Mouse (Mus musculus): Measurements from ENCODE around the gene Vps53. TPM values are rescaled to one million over a fixed set of nuclear protein-coding genes. Genes with fewer than 3 reads are reported as not detected.
"Not testable (repeated sequence)": the region's sequence is repeated elsewhere in the genome, so short reads cannot be mapped to it uniquely, and the experiment has no call there.

Vps53 gene
- polyA plus RNA-seq, 1 experiment from 2014 or later: 28.5 TPM

DNA sequence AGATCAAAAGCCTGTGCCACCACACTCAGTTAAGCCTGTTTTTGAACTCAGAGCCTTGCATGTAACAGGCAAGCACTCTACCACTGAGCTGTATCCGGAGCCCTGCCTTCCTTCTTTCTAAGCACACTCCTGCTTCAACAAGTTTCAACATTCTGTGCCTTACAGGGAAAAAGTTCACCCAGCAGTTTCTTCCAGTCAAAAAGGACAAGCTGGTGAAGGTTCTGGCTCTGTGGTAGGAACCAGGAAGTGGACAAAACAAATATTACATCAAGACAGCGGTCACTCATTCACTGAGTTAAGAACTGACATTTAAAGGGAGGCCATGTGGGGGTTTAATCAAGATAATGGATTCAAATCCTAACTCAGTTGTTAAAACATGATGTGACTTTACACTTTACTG lies 35.6 kb upstream of the Vps53 start:
- 50% methylated on average over 2 of the region's 2 CpGs for WGBS
- H3K27ac ChIP-seq (ENCODE audit: low read length): no peak overlapping the region
- no peak for TF ChIP-seq CTCF (IDR thresholded peaks at IDR 0.05)
- no peak for TF ChIP-seq EP300 (IDR thresholded peaks at IDR 0.05)

DNA sequence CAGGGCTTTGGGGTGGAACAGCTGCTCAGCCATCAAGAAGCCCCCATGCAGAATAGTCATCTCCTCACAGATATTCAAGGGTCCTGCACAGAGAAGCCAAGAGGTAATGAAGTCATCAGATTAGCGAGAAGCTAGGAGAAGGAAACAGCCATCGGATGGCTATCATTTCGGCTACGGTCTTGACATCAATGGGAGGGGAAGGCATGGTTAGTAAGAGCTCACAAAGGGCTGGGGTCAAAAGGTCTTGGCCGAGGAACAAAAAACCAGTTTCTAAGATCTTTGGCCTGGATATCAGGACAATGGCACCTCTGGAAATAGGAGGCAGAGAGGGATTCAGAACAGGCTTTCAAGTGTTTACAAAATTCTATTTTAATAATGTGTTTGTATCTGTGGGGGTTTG lies 34.4 kb upstream of the Vps53 start:
- no peak for ATAC-seq
- no peak overlapping the region for H3K4me2 ChIP-seq (replicated peaks; ENCODE audit: low read depth, low read length)
- H3K36me3 ChIP-seq (ENCODE audit: insufficient read depth, low read length): peaks cover 6% of the 10 kb centered on the region; the same call in 1 of the 2 replicates
- 89% methylated on average over 5 of the region's 5 CpGs for WGBS
- no peaks in the 10 kb centered on the region for H3K9me3 ChIP-seq (ENCODE audit: low read length)
- H3K27me3 ChIP-seq (replicated peaks; ENCODE audit: insufficient read depth, low read length): no peaks in the 10 kb centered on the region
- H3K27ac ChIP-seq (ENCODE audit: low read length): no peak overlapping the region
- TF ChIP-seq EP300 (IDR thresholded peaks at IDR 0.05): no peak
- no peak for TF ChIP-seq CTCF (IDR thresholded peaks at IDR 0.05)
- no peaks in the 10 kb centered on the region for H3K4me1 ChIP-seq (ENCODE audit: insufficient read depth, low read depth, low read length)
- no peak for DNase-seq (ENCODE audit: low spot score)
- H3K4me3 ChIP-seq (ENCODE audit: low read depth, low read length): no peak overlapping the region
- H3K9ac ChIP-seq (replicated peaks; ENCODE audit: low read depth): no peak overlapping the region

More for the DNA sequence above, 35.6 kb upstream of the Vps53 start:
- H3K36me3 ChIP-seq (ENCODE audit: insufficient read depth, low read length): peaks cover 6% of the 10 kb centered on the region; the same call in 1 of the 2 replicates
- no peak overlapping the region for H3K9ac ChIP-seq (replicated peaks; ENCODE audit: low read depth)
- no peak overlapping the region for H3K4me3 ChIP-seq (ENCODE audit: low read depth, low read length)
- no peaks in the 10 kb centered on the region for H3K9me3 ChIP-seq (ENCODE audit: low read length)
- DNase-seq (ENCODE audit: low spot score): peak; percentile 61
- H3K4me1 ChIP-seq (ENCODE audit: insufficient read depth, low read depth, low read length): no peaks in the 10 kb centered on the region
- H3K27me3 ChIP-seq (replicated peaks; ENCODE audit: insufficient read depth, low read length): no peaks in the 10 kb centered on the region
- no peak for ATAC-seq
- H3K4me2 ChIP-seq (replicated peaks; ENCODE audit: low read depth, low read length): no peak overlapping the region

DNA sequence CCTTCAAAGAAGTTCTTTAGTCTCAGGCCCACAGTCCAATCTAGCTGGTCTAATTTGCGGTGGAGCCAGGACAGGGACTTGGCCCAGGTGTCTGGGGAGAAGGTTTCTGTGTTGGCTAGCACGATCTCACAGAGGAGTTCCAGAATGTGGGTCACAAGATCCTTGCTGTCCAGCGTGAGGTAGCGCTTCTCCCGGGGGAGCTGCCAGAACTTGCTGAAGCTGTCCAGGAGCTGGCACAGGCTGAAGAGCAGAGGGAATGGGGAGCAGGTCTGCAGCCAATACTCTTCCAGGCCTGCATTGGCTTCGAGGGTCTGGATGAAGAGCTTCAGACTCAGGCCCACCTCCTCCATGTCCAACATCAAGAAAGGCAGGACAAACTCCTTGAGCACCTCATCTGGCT lies 32.1 kb upstream of the Vps53 start:
- not testable (repeated sequence) for H3K4me3 ChIP-seq (ENCODE audit: low read depth, low read length); H3K9me3 ChIP-seq (ENCODE audit: low read length); H3K9ac ChIP-seq (replicated peaks; ENCODE audit: low read depth); H3K4me2 ChIP-seq (replicated peaks; ENCODE audit: low read depth, low read length); H3K27ac ChIP-seq (ENCODE audit: low read length); DNase-seq (ENCODE audit: low spot score); H3K27me3 ChIP-seq (replicated peaks; ENCODE audit: insufficient read depth, low read length); ATAC-seq; H3K4me1 ChIP-seq (ENCODE audit: insufficient read depth, low read depth, low read length)
- peaks cover 20% of the 10 kb centered on the region; the same call in 1 of the 2 replicates for H3K36me3 ChIP-seq (ENCODE audit: insufficient read depth, low read length)
- WGBS: 81% methylated on average over 1 of the region's 6 CpGs

DNA sequence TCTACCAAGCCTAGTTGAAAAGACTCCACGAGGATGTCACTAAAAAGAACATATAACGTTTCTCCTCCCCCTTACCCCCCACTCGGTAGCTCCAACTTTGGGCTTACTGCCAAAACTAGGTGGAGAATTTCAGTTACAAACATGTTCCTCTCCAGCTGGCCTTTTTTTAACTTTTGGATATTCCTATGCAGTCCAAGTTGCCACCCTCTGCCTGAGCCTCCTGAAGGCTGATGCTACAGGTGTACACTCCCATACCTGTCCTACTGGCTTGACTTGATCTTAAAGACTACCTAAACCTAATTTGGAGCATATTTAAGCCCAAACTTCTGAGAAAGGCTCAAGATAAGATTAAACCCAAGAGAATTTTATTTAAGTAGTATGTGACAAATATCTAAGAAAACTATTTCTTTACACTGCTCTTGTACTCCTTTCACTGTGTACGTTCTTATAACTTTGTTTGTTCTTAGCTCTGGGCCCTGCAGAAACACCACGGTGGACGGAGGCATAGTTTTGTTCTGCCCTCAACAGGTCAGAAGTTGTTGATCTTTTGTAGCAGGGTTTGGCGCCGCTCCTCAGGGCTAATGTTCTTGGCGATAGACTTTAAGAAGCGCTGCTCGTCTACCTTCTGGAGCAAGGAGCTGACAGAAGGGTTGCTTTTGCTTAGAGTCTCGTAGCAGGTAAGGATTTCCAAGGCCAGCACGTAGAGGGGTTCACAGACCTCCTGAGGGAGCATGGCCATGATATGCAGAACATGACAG lies 31.0 kb upstream of the Vps53 start:
- Histone ChIP-seq H3K9me3 (ENCODE audit: low read length) (no peaks in the 10 kb centered on the region), H3K27ac (ENCODE audit: low read length) (peak overlapping the region; percentile 38; the same call in 1 of the 2 replicates), H3K9ac (replicated peaks; ENCODE audit: low read depth) (no peak overlapping the region), H3K4me1 (ENCODE audit: insufficient read depth, low read depth, low read length) (no peaks in the 10 kb centered on the region), H3K4me2 (replicated peaks; ENCODE audit: low read depth, low read length) (no peak overlapping the region), H3K27me3 (replicated peaks; ENCODE audit: insufficient read depth, low read length) (no peaks in the 10 kb centered on the region), H3K4me3 (ENCODE audit: low read depth, low read length) (no peak overlapping the region), H3K36me3 (ENCODE audit: insufficient read depth, low read length) (peaks cover 20% of the 10 kb centered on the region; the same call in 1 of the 2 replicates)
- TF ChIP-seq EP300 (IDR thresholded peaks at IDR 0.05) (no peak), CTCF (IDR thresholded peaks at IDR 0.05) (no peak)
- WGBS: 52% methylated on average over 13 of the region's 13 CpGs
- ATAC-seq: peak; percentile 59
- DNase-seq (ENCODE audit: low spot score): peak; percentile 38

DNA sequence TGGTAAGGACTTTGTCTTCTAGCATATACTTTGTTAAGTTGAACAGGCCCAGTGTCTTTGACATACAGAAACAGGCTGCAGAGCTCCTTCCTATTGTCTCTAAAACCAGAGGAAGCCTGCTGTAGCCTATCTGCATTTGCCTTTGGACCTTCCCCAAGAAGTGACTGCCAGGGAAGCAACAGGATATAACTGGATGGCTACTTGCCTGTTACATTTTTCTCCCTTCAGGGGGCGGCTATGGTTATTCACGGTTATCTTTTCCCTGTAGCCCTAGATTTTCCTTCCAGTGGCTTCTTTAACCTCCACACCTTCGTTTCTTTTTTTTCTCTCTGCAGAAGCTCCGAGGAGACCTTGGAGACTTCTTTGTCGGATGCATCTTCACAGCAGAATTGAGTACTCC lies 27.3 kb upstream of the Vps53 start:
- no peak for DNase-seq (ENCODE audit: low spot score)
- no peak overlapping the region for H3K9ac ChIP-seq (replicated peaks; ENCODE audit: low read depth)
- no peak overlapping the region for H3K4me2 ChIP-seq (replicated peaks; ENCODE audit: low read depth, low read length)
- TF ChIP-seq CTCF (IDR thresholded peaks at IDR 0.05) (no peak), EP300 (IDR thresholded peaks at IDR 0.05) (no peak)
- H3K36me3 ChIP-seq (ENCODE audit: insufficient read depth, low read length): peaks cover 14% of the 10 kb centered on the region; the same call in 1 of the 2 replicates
- H3K9me3 ChIP-seq (ENCODE audit: low read length): no peaks in the 10 kb centered on the region
- no peaks in the 10 kb centered on the region for H3K27me3 ChIP-seq (replicated peaks; ENCODE audit: insufficient read depth, low read length)
- H3K27ac ChIP-seq (ENCODE audit: low read length): no peak overlapping the region
- ATAC-seq: no peak
- no peak overlapping the region for H3K4me3 ChIP-seq (ENCODE audit: low read depth, low read length)
- H3K4me1 ChIP-seq (ENCODE audit: insufficient read depth, low read depth, low read length): peaks cover 3% of the 10 kb centered on the region; the same call in 1 of the 2 replicates
- WGBS: 91% methylated on average over 5 of the region's 5 CpGs

DNA sequence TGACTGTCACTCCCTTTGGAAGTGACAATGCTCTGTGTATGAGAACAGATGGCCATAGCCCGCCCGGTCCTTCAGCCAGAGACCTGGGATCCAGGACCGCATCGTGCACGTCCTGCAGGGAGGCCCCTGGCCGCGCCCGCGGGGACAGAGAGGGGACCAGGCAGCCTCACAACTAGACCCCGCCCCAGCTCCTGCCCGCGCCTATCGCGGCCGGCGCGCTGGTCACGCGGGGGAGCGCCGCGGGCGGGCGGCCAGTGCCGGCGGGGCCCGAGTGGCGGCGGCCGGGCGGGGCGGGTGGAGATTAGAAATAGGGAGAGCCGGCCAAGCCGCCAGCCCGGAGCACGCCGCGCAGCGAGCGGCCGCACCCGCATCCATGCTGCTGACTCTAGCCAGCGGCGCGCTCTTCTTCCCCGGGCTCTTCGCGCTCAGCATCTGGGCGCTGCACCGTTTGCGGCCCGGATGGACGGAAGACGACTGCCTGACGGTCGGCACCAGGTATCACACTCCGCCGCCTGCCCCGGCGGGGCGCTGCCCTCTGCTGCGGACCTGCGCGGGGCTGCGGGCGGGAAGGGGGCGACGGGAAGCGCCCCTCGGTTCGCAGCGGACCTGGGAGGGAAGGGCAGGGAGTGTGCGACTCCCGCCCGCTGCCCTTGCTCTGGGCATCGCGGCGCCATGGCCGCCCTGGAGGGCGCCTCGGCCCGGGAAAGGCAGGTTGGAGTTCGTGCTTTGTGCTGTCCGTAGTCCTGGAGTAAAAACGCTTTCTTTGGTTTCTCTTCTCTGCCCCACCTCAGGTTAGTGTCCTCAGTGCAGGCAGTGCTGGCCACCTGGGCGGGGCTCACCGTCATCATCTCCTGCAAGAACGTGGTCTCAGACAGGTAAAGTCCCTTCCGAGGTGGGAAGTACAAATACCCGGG lies 22.6 kb upstream of the Vps53 start:
- peak; percentile 94 for DNase-seq (ENCODE audit: low spot score)
- Histone ChIP-seq H3K4me1 (ENCODE audit: insufficient read depth, low read depth, low read length) (peaks cover 5% of the 10 kb centered on the region), H3K4me3 (ENCODE audit: low read depth, low read length) (peak overlapping the region; percentile 74), H3K9ac (replicated peaks; ENCODE audit: low read depth) (peak overlapping the region; percentile 63), H3K36me3 (ENCODE audit: insufficient read depth, low read length) (peaks cover 3% of the 10 kb centered on the region; the same call in 1 of the 2 replicates), H3K4me2 (replicated peaks; ENCODE audit: low read depth, low read length) (peak overlapping the region; percentile 99), H3K27ac (ENCODE audit: low read length) (peak overlapping the region; percentile 82), H3K9me3 (ENCODE audit: low read length) (no peaks in the 10 kb centered on the region), H3K27me3 (replicated peaks; ENCODE audit: insufficient read depth, low read length) (no peaks in the 10 kb centered on the region)
- TF ChIP-seq EP300 (IDR thresholded peaks at IDR 0.05): no peak
- peak; percentile 17; the same call in 1 of the 2 replicates for TF ChIP-seq CTCF (IDR thresholded peaks at IDR 0.05)
- peak; percentile 100 for ATAC-seq
- WGBS: under 1% methylated on average over 67 of the region's 90 CpGs
